Comparison of ENCODE assay signal across 8 mouse cellular contexts in the genomic region with DNA sequence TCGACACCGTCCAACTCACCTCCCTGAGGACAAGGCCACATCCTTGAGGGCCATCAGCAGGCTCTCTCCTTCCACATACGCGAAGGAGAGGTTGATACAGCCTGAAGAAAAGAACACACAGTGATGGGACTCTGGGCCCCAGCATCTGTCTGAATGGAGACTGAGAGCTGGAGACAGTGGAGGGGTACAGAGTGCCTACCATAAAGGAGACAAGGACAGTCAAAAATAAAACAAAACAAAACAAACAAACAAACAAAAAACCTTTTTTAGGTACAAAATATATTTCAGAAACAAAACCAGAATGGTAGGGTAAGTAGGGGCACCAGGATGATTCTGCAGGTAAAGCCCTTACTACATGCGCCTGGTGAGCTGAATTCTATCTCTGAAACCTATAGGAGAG. TPM values are rescaled to one million over a fixed set of nuclear protein-coding genes. Genes with fewer than 3 reads are reported as not detected.
DNase-seq lines count a peak whose midpoint lies in the region; ATAC-seq lines count a peak whose summit lies in the region.

A gene (minus strand): TSS at position 101 of the 400 bp plus-strand sequence.

- no peak within 1 kb of the TSS for H3K4me2 ChIP-seq in heart, embryonic 16.5 days (ENCODE audit: low read depth, low read length)
- no peak within 1 kb of the TSS for H3K4me2 ChIP-seq in limb, embryonic 12.5 days

- DNase-seq in gastrocnemius, postnatal 4 days (ENCODE audit: low spot score in 2 of 2) = no peak
- no peak for DNase-seq in gastrocnemius, postnatal 25 days
- no peak for DNase-seq in adrenal gland, postnatal 10 days
- no peak for DNase-seq in thymus, postnatal 36 days
- no peak for DNase-seq in adipocyte (ENCODE audit: low spot score)
- no peak for DNase-seq in ovary, postnatal 10 days (ENCODE audit: low spot score)

- no peak within 1 kb of the TSS for H3K27ac ChIP-seq in heart, embryonic 16.5 days (ENCODE audit: low read length)
- H3K27ac ChIP-seq in limb, embryonic 12.5 days = no peak within 1 kb of the TSS

- H3K9ac ChIP-seq in heart, embryonic 16.5 days (ENCODE audit: low read length) = no peak within 1 kb of the TSS
- H3K9ac ChIP-seq in limb, embryonic 12.5 days (replicated peaks) = no peak within 1 kb of the TSS

- H3K36me3 ChIP-seq in heart, embryonic 16.5 days (ENCODE audit: control insufficient read depth, insufficient read depth) = peaks cover 16% of the 10 kb centered on the region
- H3K36me3 ChIP-seq in limb, embryonic 12.5 days = peaks cover 47% of the 10 kb centered on the region; the same call in 1 of the 2 replicates

- no peak for ATAC-seq in heart, embryonic 16.5 days (replicated peaks; ENCODE audit: extremely low read depth, insufficient read depth, low FRiP score)
- ATAC-seq in limb, embryonic 12.5 days (ENCODE audit: insufficient number of reproducible peaks, insufficient read depth, low FRiP score, low TSS enrichment, low read depth) = no peak

- H3K4me1 ChIP-seq in heart, embryonic 16.5 days (ENCODE audit: control insufficient read depth, insufficient read depth, low read length) = no peaks in the 10 kb centered on the region
- no peaks in the 10 kb centered on the region for H3K4me1 ChIP-seq in limb, embryonic 12.5 days (replicated peaks)

- H3K9me3 ChIP-seq in heart, embryonic 16.5 days (replicated peaks; ENCODE audit: control insufficient read depth, low read length) = no peaks in the 10 kb centered on the region
- no peaks in the 10 kb centered on the region for H3K9me3 ChIP-seq in limb, embryonic 12.5 days

- WGBS in heart, embryonic 16.5 days = 92% methylated on average over 5 of the region's 5 CpGs
- 94% methylated on average over 5 of the region's 5 CpGs for WGBS in limb, embryonic 12.5 days

- H3K4me3 ChIP-seq in heart, embryonic 16.5 days (ENCODE audit: low read length) = no peak within 1 kb of the TSS
- no peak within 1 kb of the TSS for H3K4me3 ChIP-seq in limb, embryonic 12.5 days (replicated peaks)

- H3K27me3 ChIP-seq in heart, embryonic 16.5 days (ENCODE audit: control insufficient read depth, insufficient read depth, low read length) = no peaks in the 10 kb centered on the region
- H3K27me3 ChIP-seq in limb, embryonic 12.5 days = no peaks in the 10 kb centered on the region

RNA-seq across cellular contexts. Expression of the gene that starts here (rescaled TPM):
- 10 to 100 TPM; 19.6 to 21.3 TPM for total RNA-seq in gastrocnemius, postnatal 4 days (2021)
- total RNA-seq in gastrocnemius, postnatal 25 days (2021) = 1 to 10 TPM; 4.9 to 5.6 TPM
- total RNA-seq in adrenal gland, postnatal 10 days (2021) = 10 to 100 TPM; 21.3 to 24.5 TPM
- 10.8 and 14.1 TPM in 2 replicates for polyA plus RNA-seq in heart, embryonic 16.5 days (2015; fragmentation: Nextera tagmentation; extraction: Ambion mirVana)
- polyA plus RNA-seq in limb, embryonic 12.5 days (2016; fragmentation: Nextera tagmentation; extraction: Ambion mirVana) = 16.8 and 22.0 TPM in 2 replicates
